Mouse (Mus musculus) thymus, postnatal 25 days (tissue): Measurements from ENCODE around the gene Defb9.
"Not testable (repeated sequence)": the region's sequence is repeated elsewhere in the genome, so short reads cannot be mapped to it uniquely, and the experiment has no call there.

Experiments
- DNase-seq: peaks from one replicate; pipeline ENCODE4 v3.0.0; 2022

Defb9 gene

DNA sequence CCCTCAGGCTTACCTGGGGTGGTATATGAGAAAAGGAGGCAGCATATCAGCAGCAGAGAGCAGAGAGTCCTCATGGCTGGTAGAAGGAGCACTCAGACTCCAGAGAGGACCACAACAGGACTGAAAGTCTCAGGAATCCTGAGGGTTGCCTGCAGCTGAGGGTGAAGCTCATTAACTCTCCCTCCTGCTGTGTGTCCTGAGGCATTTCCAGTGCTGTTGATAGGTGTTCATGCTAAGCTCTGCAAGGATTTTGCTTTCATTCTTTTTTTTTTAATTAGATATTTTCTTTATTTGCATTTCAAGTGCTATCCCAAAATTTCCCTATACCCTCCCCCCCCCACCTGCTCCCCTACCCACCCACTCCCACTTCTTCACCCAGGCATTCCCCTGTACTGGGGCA is at the start of gene Defb9:
TSS of gene Defb9 (minus strand) at position 101 of the 400 bp plus-strand sequence.
- not testable (repeated sequence) for DNase-seq

GRCm38 (mm10) chr8:21932610-21933009 is 47.4 kb upstream of the Defb9 start, which contains the start of gene Defb15:
TSS of gene Defb15 (minus strand) at chr8:21932710.
- no peak for DNase-seq

GRCm38 (mm10) chr8:21930754-21931153 is 45.5 kb upstream of the Defb9 start:
- not testable (repeated sequence) for DNase-seq

DNA sequence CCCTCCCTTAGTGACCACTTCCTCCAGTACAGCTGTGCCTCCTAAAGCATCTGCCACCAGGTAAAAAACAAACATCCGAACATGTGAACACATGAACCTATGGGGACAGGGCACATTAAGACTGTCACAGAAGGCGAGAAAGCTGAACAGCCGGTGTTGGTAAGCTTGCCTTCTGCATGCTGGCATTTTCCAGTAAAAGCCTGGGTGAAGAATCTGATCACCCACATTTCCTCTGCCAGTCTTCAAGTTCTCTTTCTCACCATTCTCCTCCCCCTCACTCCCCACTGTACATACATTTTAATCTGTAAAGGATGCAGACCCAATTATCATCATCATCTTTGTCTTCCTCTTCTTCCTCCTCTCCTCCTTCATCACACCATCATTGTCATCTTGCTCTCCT is 30.4 kb upstream of the Defb9 start:
- DNase-seq = no peak

GRCm38 (mm10) chr8:21912554-21912953 is 27.3 kb upstream of the Defb9 start:
- no peak for DNase-seq

DNA sequence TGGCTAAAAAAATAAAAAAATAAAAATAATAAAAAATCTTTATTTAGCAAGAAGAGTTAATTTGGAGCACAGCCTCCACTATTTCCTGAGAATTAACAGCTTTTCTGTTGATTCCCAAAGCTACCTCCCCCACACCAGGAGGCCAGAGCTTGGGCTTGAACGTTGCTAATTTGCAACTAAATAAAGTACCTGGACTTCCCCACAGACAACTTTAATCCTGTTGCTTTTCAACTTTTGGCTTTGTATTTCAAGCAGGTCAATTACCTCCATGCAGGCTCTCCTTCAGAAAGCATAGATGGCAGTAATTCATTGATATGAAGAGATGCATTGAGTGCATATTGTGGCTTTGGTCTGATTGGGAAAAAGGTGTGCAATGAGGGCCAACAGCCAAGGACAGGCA is 26.7 kb upstream of the Defb9 start:
- no peak for DNase-seq

DNA sequence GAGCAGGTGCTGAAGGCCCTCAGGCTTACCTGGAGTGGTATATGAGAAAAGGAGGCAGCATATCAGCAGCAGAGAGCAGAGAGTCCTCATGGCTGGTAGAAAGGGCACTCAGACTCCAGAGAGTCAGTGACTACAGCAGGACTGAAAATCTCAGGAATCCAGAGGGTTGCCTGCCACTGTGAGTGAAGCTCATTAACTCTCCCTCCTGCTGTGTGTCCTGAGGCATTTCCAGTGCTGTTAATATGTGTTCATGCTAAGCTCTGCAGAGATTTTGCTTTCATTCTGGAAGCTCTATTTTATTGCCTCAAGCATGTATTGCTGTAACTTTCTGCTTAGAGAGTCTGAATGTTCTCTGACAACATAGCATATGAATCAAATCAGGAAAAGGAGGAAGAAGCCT is 21.1 kb upstream of the Defb9 start, which contains the start of gene Defb11:
TSS of gene Defb11 (minus strand) at position 123 of the 400 bp plus-strand sequence.
- DNase-seq = not testable (repeated sequence)

DNA sequence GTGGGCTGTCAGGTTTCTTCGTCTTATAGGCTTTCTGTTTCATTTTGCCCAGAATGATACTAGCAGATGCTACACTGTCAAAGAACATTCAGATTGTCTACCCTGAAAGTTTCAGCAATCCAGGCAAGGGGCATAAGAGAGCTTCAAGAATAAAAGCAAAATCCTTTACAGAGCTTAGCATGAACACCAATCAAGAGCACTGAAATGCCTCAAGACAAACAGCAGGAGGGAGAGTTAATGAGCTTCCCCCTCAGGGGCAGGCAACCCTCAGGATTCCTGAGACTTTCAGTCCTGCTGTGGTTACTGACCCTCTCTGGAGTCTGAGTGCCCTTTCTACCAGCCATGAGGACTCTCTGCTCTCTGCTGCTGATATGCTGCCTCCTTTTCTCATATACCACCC is 26.6 kb downstream of the Defb9 start, which contains the start of gene Defb10:
TSS of gene Defb10 (plus strand) at position 316 of the 400 bp plus-strand sequence.
- not testable (repeated sequence) for DNase-seq
